In genomic region chr2:122638029-122638428, GRCm38 (mm10) we compare ENCODE assay signal across 9 mouse cellular contexts. TPM values are rescaled to one million over a fixed set of nuclear protein-coding genes. Genes with fewer than 3 reads are reported as not detected.
DNase-seq lines count a peak whose midpoint lies in the region; ATAC-seq and TF ChIP-seq lines count a peak whose summit lies in the region.
"Had no signal": no experiment of that assay in that cellular context is flagged by ENCODE, and none has a peak within 500 bp of the region (broad histone marks: within the 10 kb centered on the region; RNA-seq: fewer than 3 reads in every experiment).

No protein-coding gene starts in this region.

- no peaks in the 10 kb centered on the region for H3K79me2 ChIP-seq in myocyte (ENCODE audit: control insufficient read depth, insufficient read depth)

- H3K4me3 ChIP-seq in layer of hippocampus, adult 2 months = peak overlapping the region; percentile 53
- peak overlapping the region; percentile 43 for H3K4me3 ChIP-seq in embryonic facial prominence, embryonic 15.5 days (replicated peaks)
- H3K4me3 ChIP-seq in intestine, postnatal 0 days (ENCODE audit: low read depth, low read length) = peak overlapping the region; percentile 43
- no peak overlapping the region for H3K4me3 ChIP-seq in myocyte
- H3K4me3 ChIP-seq: erythroblast, embryonic 14.5 days had no signal

- intact Hi-C loops in left cerebral cortex, postnatal 36 days (cut with DNase I) = loop anchor here (10.0 kb wide), 1 partner anchor 117 kb away; no protein-coding TSS in a partner anchor

- H3K9ac ChIP-seq in embryonic facial prominence, embryonic 15.5 days = no peak overlapping the region; the same call in 1 of the 2 replicates
- peak overlapping the region; percentile 42; the same call in 1 of the 2 replicates for H3K9ac ChIP-seq in intestine, postnatal 0 days (ENCODE audit: low read depth, low read length)

- H3K27ac ChIP-seq in layer of hippocampus, adult 2 months = no peak overlapping the region
- H3K27ac ChIP-seq in embryonic facial prominence, embryonic 15.5 days (replicated peaks) = no peak overlapping the region
- H3K27ac ChIP-seq in intestine, postnatal 0 days (ENCODE audit: low read depth, low read length) = no peak overlapping the region

- peaks cover 1% of the 10 kb centered on the region; the same call in 1 of the 2 replicates for H3K36me3 ChIP-seq in embryonic facial prominence, embryonic 15.5 days
- H3K36me3 ChIP-seq in intestine, postnatal 0 days (ENCODE audit: control insufficient read depth, insufficient read depth) = peaks cover 12% of the 10 kb centered on the region
- no peaks in the 10 kb centered on the region for H3K36me3 ChIP-seq in myocyte (ENCODE audit: control insufficient read depth, insufficient read depth)

- no peaks in the 10 kb centered on the region for H3K9me3 ChIP-seq in embryonic facial prominence, embryonic 15.5 days (replicated peaks)
- H3K9me3 ChIP-seq in intestine, postnatal 0 days (ENCODE audit: control insufficient read depth) = no peaks in the 10 kb centered on the region

- H3K27me3 ChIP-seq in embryonic facial prominence, embryonic 15.5 days = peaks cover 10% of the 10 kb centered on the region
- no peaks in the 10 kb centered on the region for H3K27me3 ChIP-seq in intestine, postnatal 0 days (replicated peaks; ENCODE audit: control insufficient read depth, insufficient read depth, low read length)
- no peaks in the 10 kb centered on the region for H3K27me3 ChIP-seq in myocyte (ENCODE audit: control insufficient read depth, insufficient read depth, insufficient read length)

- DNase-seq in layer of hippocampus, adult 2 months (ENCODE audit: low spot score in 2 of 2) = no peak
- no peak for DNase-seq in layer of hippocampus, postnatal 10 days (ENCODE audit: low spot score in 2 of 2)
- DNase-seq in ovary, postnatal 36 days (ENCODE audit: low spot score) = no peak
- DNase-seq in left cerebral cortex, postnatal 36 days (ENCODE audit: low spot score in 2 of 2) = no peak
- no peak for DNase-seq in cerebellum, postnatal 4 days (ENCODE audit: low spot score in 2 of 2)

- no peak for ATAC-seq in embryonic facial prominence, embryonic 15.5 days (ENCODE audit: insufficient number of reproducible peaks, low FRiP score, low TSS enrichment, low read depth)
- ATAC-seq in intestine, postnatal 0 days = no peak

- no peak overlapping the region for H3ac ChIP-seq in myocyte (ENCODE audit: control insufficient read depth, insufficient read length)

- WGBS in embryonic facial prominence, embryonic 15.5 days = 29% methylated on average over 12 of the region's 12 CpGs
- 33% methylated on average over 12 of the region's 12 CpGs for WGBS in intestine, postnatal 0 days

- no peak for TF ChIP-seq CTCF in layer of hippocampus, adult 2 months (conservative IDR thresholded peaks at IDR 0.05)
- TF ChIP-seq CTCF in intestine, postnatal 0 days (IDR thresholded peaks at IDR 0.05; ENCODE audit: low read depth) = no peak

- no peak for TF ChIP-seq POLR2A in myocyte (IDR thresholded peaks at IDR 0.05; ENCODE audit: insufficient read length, low read depth)

- H3K4me2 ChIP-seq in embryonic facial prominence, embryonic 15.5 days (replicated peaks) = peak overlapping the region; percentile 82
- H3K4me2 ChIP-seq in intestine, postnatal 0 days (replicated peaks; ENCODE audit: low read depth) = peak overlapping the region; percentile 77
- H3K4me2 ChIP-seq in myocyte (ENCODE audit: low read depth) = peak overlapping the region; percentile 60

- H3K4me1 ChIP-seq in embryonic facial prominence, embryonic 15.5 days = peaks cover 5% of the 10 kb centered on the region; the same call in 1 of the 2 replicates
- no peaks in the 10 kb centered on the region; the same call in 1 of the 2 replicates for H3K4me1 ChIP-seq in intestine, postnatal 0 days (replicated peaks; ENCODE audit: control insufficient read depth, insufficient read depth, low read length)

TF ChIP-seq in myocyte, 11 proteins besides CTCF, POLR2A, EP300 and RAD21:
- TF ChIP-seq SRF (IDR thresholded peaks at IDR 0.05; ENCODE audit: control insufficient read depth, insufficient read length, low read depth) (no peak), MYOG (IDR thresholded peaks at IDR 0.05; ENCODE audit: control insufficient read depth in 1 of 3, insufficient read depth in 1 of 3, insufficient read length in 2 of 3, low read depth in 2 of 3) (no peak), USF1 (IDR thresholded peaks at IDR 0.05; ENCODE audit: low read depth) (no peak), E2F4 (IDR thresholded peaks at IDR 0.05; ENCODE audit: insufficient read depth) (no peak), CEBPB (IDR thresholded peaks at IDR 0.05; ENCODE audit: insufficient read depth, poor library complexity, severe bottlenecking) (no peak), REST (IDR thresholded peaks at IDR 0.05; ENCODE audit: insufficient read depth, insufficient read length) (no peak), MYOD1 (IDR thresholded peaks at IDR 0.05; ENCODE audit: control insufficient read depth in 1 of 3, insufficient read length in 2 of 3, low read depth in 2 of 3) (no peak), MAX (IDR thresholded peaks at IDR 0.05; ENCODE audit: low read depth) (no peak), TCF12 (IDR thresholded peaks at IDR 0.05; ENCODE audit: insufficient read depth, poor library complexity, severe bottlenecking) (no peak), POLR2AphosphoS2 (IDR thresholded peaks at IDR 0.05; ENCODE audit: insufficient read length, low read depth) (no peak), TCF3 (IDR thresholded peaks at IDR 0.05; ENCODE audit: insufficient read length, low read depth) (no peak)

RNA-seq across cellular contexts. Expression of gene AA467197, which starts 1.2 kb away (rescaled TPM):
- 1 to 10 TPM in 1 of 2 experiments, not detected in 1; 1.1 TPM for total RNA-seq in layer of hippocampus, adult 2 months (2021)
- total RNA-seq in layer of hippocampus, postnatal 10 days (2021) = under 1 TPM in 1 of 2 experiments, not detected in 1; 0.48 TPM
- polyA plus RNA-seq in embryonic facial prominence, embryonic 15.5 days (2015; fragmentation: Nextera tagmentation; extraction: Ambion mirVana) = 0.37 and 0.53 TPM in 2 replicates
- polyA plus RNA-seq in intestine, postnatal 0 days (2015; fragmentation: Nextera tagmentation; extraction: Ambion mirVana) = 31.7 and 38.4 TPM in 2 replicates
- polyA plus RNA-seq in myocyte (2012; fragmentation: generic; extraction: Trizol) = 1.2 TPM
- total RNA-seq in left cerebral cortex, postnatal 36 days (2021) = under 1 TPM in 1 of 2 experiments, not detected in 1; 0.79 TPM
- polyA plus RNA-seq: erythroblast, embryonic 14.5 days had no signal

RNA-seq across cellular contexts. Expression of gene Gatm, which starts 26.9 kb away (rescaled TPM):
- total RNA-seq in layer of hippocampus, adult 2 months (2021) = 10 to 100 TPM; 64.9 to 72.1 TPM
- total RNA-seq in layer of hippocampus, postnatal 10 days (2021) = 10 to 100 TPM; 66.9 to 67.1 TPM
- polyA plus RNA-seq in embryonic facial prominence, embryonic 15.5 days (2015; fragmentation: Nextera tagmentation; extraction: Ambion mirVana) = 42.3 and 48.4 TPM in 2 replicates
- polyA plus RNA-seq in intestine, postnatal 0 days (2015; fragmentation: Nextera tagmentation; extraction: Ambion mirVana) = 184 and 255 TPM in 2 replicates
- 65.2 TPM for polyA plus RNA-seq in myocyte (2012; fragmentation: generic; extraction: Trizol)
- total RNA-seq in left cerebral cortex, postnatal 36 days (2021) = 10 to 100 TPM; 55.3 to 61.9 TPM
